Mouse (Mus musculus) left cerebral cortex, postnatal 25 days (tissue): ENCODE results near the gene Sort1. TPM values are rescaled to one million over a fixed set of nuclear protein-coding genes. Genes with fewer than 3 reads are reported as not detected.
"Not testable (repeated sequence)": the region's sequence is repeated elsewhere in the genome, so short reads cannot be mapped to it uniquely, and the experiment has no call there.

ENCODE experiments used
- DNase-seq, 2 experiments: peaks; one replicate each; pipeline ENCODE4 v3.0.0; 2022; ENCODE audit warnings: low spot score in 2 of 2, mixed read lengths in 1 of 2
- intact Hi-C: fragments of 180-260 bp; cut with DNase I; formaldehyde crosslinking; loops from one replicate; pipeline ENCODE4 v1.15.1; 2025
- total RNA-seq, 2 experiments: library from RNA; stranded (reverse); gene quantifications; 2 replicates each; pipeline ENCODE4 v1.2.3; 2021

Sort1 gene
- 100 to 1,000 TPM; 293 to 302 TPM for total RNA-seq

GRCm38 (mm10) chr3:108283781-108284601 is at the start of gene Sort1:
Gene Sort1, plus strand, starts transcription at chr3:108284082.
- intact Hi-C loops = loop anchor here (2.0 to 5.0 kb wide), 2 partner anchors 47 to 278 kb away; partner anchors contain the start of gene Tmem167b

GRCm38 (mm10) chr3:108237474-108238102 is 46.3 kb upstream of the Sort1 start:
- DNase-seq, intact Hi-C loops: not testable (repeated sequence)

More at GRCm38 (mm10) chr3:108283781-108284601, at the start of gene Sort1:
- DNase-seq = peak; percentile 90 to 96

- intact Hi-C loops = no loop called here
- DNase-seq = peak in 1 of 2 experiments; percentile 67
These were observed 42.5 kb upstream of the Sort1 start for GRCm38 (mm10) chr3:108241243-108241839.

- DNase-seq = no peak
- intact Hi-C loops = no loop called here
These were observed 37.0 kb upstream of the Sort1 start for GRCm38 (mm10) chr3:108246857-108247256.

- peak; percentile 93 to 99 for DNase-seq
- intact Hi-C loops = loop anchor here (1.0 to 5.0 kb wide), 2 partner anchors 47 to 95 kb away; partner anchors contain the start of gene Atxn7l2
These were observed 26.9 kb upstream of the Sort1 start, which contains the start of gene Psma5 for GRCm38 (mm10) chr3:108256719-108257637. Gene Psma5, plus strand, starts transcription at chr3:108256926.

DNA sequence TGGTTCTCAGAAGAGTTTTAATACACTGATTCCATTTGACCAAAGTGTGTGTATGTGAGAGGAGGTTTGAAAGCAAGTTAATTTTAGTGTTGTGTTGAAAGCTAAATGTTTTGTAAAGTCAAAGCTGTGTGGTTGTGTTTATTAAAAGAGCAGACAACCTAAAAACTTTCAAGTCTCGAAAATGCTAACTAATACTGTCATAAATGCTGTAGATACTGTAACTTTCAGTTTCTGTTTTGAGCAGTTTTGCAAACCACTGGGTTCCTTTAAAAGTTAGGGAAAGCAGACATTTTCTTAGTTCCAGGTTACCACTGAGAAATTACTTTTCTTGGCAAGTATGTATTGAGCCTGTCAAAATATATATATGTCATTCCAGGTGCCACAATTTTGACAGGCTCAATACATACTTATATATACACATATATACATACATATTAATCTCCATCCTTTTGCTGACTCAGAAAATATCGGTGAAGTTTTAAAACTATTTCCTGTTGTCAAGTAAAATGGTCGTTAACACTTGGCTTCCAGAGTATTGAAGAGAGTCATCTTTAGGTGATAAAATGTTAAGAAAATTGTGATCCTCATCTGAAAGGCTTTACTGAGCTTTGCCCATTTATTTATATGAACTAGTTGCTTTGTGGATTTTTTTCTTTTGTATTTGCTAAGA is 25.9 kb upstream of the Sort1 start:
- DNase-seq = no peak
- intact Hi-C loops = loop anchor here (1.0 to 5.0 kb wide), 2 partner anchors 48 to 96 kb away; partner anchors contain the start of gene Atxn7l2

DNA sequence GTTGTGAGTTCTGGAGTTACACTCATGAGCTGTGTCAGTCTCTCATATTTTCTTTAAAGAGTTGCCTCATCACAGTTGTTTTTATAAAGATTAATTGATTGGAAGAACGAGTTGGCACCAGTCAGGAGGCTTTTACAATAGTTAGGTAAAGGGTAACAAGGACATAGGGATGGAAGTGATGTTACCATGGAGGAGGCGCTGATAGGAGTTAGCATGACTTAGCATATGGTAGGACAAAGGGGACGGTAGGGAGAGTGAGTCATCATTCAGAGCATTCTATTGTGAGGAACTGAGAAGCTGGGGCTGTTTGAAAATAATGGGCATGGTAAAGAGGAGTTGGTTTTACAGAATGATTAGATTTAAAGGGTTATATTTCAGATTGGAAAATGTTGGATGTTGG is 24.6 kb upstream of the Sort1 start:
- DNase-seq = no peak
- intact Hi-C loops = loop anchor here (5.0 kb wide), 1 partner anchor 97 kb away; no protein-coding TSS in a partner anchor

GRCm38 (mm10) chr3:108279495-108279894 is 4.4 kb upstream of the Sort1 start:
- intact Hi-C loops, DNase-seq: not testable (repeated sequence)

- intact Hi-C loops = loop anchor here (1.0 to 5.0 kb wide), 2 partner anchors 107 to 280 kb away; partner anchors contain the start of gene Tmem167b
- DNase-seq = peak; percentile 35 to 69
These were observed 1.3 kb upstream of the Sort1 start for GRCm38 (mm10) chr3:108282401-108283240.

DNA sequence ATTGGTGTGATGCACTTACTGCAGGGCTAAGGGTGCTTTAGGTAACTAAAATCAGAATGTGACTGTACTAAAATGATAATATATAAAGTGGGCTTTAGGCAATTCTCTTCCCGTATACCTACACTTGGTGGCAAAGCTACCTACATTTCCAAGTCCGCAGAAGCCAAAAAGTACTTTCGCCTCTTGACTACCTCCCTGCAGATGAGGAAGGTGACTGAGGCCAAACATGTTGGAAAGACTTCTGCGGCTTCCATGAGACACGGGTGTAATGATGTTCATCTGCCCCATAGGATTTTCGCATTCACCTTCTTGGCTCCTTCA is 681 bp upstream of the Sort1 start:
- no peak for DNase-seq
- intact Hi-C loops = loop anchor here (5.0 kb wide), 1 partner anchor 279 kb away; the partner anchor contains the start of gene Tmem167b

- DNase-seq = no peak
- intact Hi-C loops = loop anchor here (2.0 to 5.0 kb wide), 2 partner anchors 46 to 57 kb away; no protein-coding TSS in a partner anchor
These were observed 1.3 kb downstream of the Sort1 start for GRCm38 (mm10) chr3:108285078-108285711.

GRCm38 (mm10) chr3:108286671-108287439 is 3.0 kb downstream of the Sort1 start:
- intact Hi-C loops = loop anchor here (5.0 kb wide), 1 partner anchor 55 kb away; no protein-coding TSS in a partner anchor

GRCm38 (mm10) chr3:108287811-108288805 is 4.2 kb downstream of the Sort1 start:
- peak; percentile 35 to 53 for DNase-seq
- intact Hi-C loops = loop anchor here (5.0 kb wide), 1 partner anchor 54 kb away; no protein-coding TSS in a partner anchor

More at GRCm38 (mm10) chr3:108286671-108287439, 3.0 kb downstream of the Sort1 start:
- no peak for DNase-seq

- intact Hi-C loops = loop anchor here (5.0 kb wide), 1 partner anchor 53 kb away; no protein-coding TSS in a partner anchor
- no peak for DNase-seq
These were observed 5.6 kb downstream of the Sort1 start for GRCm38 (mm10) chr3:108289311-108290130.
